Mouse (Mus musculus) 3134 (cell line): ENCODE results near the gene Cops9.

Experiments used
- DNase-seq: peaks from one replicate; pipeline ENCODE4 v3.0.0-alpha.2; 2011; ENCODE audit warnings: low spot score; ENCODE audit not compliant: insufficient read length; ENCODE audit errors: extremely low read depth

Cops9 gene

DNA sequence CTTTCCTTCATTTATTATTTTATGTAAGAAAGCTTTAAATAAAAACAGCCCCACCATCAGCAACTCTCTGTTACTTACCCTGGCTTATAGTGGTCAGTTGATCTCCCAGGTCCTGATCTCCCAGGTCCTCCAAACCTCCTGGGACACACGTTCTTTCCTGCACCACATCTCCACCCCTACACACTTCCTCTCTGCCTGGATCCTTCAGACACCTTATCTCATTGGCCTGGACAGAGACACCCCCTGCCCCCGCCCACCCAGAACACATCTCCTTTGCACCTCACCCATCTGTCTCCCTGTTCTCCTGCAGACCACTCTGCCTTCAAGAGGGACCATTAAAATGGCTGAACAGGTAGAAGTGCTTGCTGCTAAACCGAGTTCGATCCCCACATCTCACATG lies 5.2 kb upstream of the Cops9 start:
- DNase-seq = no peak

DNA sequence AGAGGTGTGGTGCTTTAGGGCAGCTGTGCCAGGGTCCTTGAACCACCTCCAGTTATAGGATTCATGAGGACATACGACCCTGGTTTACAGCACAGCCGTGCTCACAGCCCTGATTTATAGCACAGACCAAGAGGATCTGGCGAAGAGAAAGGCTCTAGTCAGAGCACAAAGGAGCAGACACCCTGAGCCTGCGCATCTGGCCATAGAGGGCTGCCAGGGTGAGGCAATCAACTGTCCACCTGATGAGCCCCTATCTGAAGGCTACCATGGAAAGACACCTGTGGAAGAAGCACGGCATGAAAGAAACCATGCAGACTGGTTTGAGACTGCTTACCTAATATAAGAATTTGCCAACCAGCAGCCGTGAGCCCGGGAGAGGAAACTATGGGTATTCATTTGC lies 4.8 kb upstream of the Cops9 start:
- no peak for DNase-seq

DNA sequence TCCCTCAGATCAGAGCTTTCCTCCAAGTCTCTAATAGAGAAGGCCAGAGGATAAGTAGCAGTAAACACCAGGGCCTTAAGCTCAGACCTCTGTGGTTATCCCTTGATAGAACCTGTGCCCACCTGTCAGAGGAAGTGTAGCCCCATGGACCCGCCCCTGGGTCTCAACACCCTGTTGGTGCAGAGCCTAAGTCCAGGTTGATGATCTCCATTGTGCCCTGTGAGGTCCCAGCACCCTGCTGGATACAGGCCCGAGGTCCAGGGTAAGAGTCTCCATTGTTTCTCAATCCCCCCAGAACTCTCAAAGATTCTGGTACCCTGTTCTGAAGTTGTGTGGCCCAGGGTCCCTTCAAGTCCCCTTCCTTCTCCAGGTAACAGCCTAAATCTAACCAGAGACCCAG lies 4.3 kb upstream of the Cops9 start:
- DNase-seq = no peak

DNA sequence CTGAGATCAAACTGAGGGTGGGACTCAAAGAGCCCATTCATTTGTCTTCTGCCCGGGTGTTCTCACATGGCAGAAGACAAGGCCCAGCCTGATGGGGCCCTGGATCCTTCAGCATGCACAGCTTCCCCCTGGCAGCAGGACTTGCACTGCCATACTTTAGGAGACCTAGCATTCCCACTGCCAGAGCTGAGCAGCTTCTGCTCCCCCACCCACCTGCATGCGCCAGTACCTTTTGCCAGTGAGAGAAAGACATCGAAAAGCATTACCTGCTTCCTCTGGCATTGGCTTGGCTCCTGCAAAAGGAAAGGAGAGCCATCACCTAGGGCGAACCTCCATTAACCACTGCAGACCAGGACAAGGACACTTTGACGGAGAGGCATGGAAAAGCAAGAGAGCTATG lies 3.1 kb upstream of the Cops9 start:
- no peak for DNase-seq

DNA sequence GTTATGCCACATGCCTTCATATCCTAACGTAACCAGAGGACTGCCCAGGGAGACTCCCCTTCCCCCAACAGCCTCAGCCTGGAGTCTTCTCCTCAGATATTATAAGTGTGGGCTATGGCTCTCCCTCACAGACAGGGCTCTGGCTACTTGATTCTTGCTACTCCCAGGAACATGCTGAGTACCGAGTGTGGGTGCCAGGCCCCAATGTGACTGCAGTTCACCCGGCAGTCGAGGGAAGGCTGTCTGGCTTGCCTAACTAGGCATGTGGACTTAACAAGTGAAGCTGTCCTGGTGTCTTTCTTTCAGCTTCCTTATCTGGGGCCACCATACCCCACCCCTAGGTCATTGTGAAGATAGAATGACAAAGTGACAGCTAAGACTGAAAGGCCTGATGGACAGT lies 1.9 kb upstream of the Cops9 start:
- no peak for DNase-seq

DNA sequence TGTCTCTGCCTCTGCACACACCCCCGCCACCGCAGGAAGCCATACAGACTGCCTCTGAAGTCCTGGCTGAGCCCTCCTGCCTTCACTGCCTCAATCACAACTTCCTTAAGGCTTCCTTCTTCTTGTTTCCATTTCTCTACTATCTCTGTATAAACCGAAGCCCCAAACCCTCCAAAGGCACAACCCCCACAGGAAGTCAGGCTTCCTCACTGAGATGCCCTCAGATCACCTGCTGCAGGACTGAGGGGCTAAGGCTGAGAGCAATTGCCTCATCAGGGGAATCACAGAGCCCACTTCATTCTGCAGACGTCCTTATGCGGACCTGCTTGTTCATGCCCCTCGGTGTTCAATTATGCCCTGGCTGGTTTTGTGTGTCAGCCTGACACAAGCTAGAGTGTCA lies 1.4 kb downstream of the Cops9 start:
- no peak for DNase-seq

DNA sequence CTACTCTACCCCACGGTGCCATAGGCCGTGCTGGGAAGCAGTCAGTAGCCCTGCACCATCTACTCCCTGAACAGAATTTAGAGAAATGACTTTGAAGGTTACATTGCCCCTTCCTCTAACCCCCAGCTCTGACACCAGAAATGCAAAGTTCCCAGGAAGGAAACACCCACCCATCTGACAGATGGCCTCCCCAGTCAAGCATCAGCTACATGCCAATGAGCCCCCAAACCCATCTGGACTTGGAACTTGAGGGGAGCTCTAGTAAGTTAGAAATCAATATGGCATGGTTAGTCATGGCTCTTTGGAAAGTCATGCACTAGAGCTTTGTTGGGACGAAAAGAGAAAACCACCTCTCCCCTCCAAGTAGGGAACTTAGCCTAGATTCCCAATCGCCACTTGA lies 3.0 kb downstream of the Cops9 start:
- DNase-seq = no peak

DNA sequence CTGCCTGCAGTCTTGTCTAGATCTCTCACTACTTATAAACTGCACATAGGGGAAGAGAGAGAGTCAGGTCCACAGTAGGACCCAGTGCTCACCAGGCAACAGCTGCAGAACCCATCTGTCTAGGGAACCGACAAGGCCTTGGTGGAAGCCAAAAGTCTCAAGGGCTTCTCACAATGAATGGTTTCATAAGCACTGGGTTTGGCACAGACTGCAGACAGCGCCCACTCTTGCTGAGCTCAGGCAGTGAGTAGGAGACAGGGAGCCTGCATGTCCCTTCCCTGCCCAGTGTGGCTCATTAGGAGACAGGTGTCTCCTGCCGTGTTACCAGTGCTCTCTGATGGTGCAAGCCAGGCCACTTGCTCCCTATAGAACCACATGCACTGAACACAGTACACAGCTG lies 3.6 kb downstream of the Cops9 start:
- DNase-seq = no peak

DNA sequence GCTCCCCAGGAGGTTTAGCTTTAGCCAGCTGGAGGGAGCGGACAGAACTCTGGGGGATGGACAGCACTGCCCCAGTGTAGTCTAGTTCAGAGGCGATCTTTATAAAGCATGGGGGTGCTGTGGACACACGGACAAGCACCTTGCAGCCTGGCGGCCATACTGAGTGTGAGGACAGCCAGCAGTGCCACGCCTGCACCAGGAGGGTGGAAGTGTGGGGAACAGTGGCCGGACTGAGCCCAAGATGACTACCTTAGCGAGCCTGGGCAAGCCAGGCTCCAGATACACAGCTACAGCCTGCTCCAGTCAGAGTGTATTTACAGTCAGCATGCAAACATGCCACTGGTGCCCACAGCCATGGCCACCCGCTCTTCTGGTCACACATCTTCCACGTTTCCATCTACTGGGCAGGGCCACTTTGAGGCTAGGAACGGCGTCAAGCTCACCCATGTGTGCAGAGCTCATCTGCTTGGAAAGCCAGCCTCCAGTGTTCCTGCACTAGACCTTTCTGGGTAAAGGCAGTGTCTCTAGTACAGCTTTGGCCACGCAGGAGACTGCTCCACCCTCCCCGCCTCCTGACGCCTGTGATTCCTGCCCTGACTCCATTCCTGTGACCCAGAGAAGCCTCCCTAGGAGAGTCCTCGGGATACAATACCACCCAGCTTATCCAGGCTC lies 4.1 kb downstream of the Cops9 start:
- DNase-seq = no peak

DNA sequence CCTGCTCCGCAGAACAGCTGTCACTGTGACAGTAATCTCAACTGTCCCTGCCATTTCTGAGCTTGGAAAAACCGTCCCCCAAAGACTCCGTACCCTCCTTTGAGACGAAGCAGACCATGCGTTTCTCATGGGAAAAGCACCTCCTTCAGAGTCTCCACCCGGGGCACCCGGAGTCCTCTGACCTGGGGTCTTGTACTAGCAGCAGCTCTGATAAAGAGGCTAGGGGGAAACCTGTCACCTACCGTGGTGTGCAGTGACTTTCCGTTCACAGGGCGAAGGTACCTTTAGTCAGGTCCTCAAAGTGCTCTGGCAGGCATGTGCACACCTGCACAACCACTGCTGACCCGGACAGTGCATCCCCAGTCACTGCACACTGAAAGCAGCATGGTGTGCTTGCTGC lies 5.1 kb downstream of the Cops9 start:
- no peak for DNase-seq

DNA sequence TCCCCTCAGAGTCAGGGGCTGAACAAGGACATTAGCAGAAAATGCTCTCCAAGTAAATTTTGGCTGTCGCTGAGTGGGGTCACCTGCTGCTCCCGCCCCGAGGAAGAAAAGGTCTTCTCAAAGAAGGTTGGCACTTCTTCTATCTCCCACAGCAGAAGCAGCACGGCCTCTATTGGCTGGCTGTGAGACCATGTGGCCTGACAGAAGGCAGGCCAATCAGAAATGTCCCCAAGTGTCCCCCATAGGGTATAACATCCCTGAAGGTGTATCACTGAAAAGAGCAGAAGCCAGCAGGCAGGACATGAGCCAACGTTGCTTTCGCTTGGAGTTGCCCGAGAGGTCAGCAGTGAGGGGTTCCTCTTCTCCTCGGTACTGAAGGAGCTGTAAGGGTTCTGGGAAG lies 5.8 kb downstream of the Cops9 start:
- DNase-seq = no peak

DNA sequence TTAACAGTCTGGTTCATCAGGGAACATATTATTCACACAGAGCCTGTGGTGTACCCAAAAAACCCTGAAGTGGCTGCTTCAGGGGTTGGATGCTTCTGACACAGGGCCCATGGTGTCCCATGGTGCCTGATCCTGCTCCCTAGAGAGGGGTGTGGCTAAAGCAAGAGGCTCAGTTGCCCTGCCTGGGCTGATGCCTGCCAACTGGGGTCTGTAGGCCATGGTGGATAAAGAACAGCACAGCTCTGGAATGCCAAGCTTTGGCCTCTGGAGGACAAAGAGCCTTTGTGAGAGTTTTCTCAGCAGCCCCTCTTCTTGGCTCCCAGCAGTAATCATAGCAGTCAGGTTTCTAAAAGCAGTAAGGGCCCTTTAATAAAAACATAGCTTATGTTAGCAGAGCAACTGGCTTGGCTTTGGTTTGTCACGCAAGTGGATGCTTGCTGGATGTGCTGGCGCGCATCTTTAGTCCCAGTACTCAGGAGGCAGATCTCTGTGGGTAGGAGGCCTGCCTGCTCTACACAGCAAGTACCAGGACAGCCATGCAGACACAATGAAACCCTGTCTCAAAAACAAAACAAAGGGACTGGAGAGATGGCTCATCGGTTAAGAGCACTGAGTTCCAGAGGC lies 6.7 kb downstream of the Cops9 start:
- DNase-seq = peak; percentile 63

DNA sequence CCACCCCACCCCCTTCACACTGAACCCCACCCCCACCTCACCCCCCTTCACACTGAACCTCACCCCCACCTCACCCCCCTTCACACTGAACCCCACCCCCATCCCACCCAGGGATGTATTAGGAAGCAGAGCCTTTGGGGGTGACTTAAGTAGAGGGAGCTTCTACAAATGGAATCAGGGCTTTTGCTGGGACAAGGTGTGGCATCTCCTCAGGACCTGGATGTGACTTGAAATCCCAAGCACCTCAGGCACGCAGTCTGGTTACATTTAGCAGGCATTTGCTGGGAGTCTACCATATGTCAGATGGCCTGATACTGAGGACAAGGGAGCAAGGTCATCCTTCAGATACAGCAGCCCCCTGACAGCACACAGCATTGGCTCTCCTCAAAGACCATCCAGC lies 7.2 kb downstream of the Cops9 start:
- DNase-seq = no peak

DNA sequence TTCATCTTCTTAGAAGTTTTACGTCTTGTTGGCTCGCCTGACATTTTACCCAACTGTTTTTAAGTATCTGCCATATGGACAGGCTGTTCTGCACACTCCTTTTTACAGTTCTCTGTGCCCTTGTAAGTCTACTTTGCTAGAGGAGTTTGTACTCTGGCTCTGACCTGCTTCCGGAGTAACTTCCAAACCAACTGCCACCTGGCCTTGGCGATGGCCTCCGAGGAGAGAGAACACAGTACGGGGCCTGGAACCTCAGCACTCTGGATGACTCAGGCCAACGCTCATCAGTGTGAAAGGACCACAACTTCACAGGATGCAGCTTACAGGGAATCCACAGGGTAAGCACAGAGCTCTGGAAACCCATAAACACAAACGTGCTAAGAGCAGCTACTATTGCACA lies 8.1 kb downstream of the Cops9 start:
- DNase-seq = no peak

DNA sequence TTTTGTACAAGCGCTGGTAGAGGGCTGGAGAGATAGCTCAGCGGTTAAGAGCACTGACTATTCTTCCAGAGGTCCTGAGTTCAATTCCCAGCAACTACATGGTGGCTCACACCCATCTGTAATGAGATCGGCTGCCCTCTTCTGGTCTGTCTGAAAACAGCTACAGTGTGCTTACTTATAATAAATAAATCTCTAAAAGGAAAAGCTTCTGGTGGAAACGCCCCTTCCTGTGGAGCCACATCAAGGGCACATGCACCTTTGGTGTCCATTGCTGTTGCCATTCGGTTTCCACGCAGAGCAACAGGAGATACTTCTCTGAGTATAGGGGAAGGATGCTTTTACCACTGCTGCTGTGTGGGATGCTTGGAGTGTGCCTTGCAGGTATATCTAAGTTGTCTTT lies 8.8 kb downstream of the Cops9 start:
- no peak for DNase-seq

DNA sequence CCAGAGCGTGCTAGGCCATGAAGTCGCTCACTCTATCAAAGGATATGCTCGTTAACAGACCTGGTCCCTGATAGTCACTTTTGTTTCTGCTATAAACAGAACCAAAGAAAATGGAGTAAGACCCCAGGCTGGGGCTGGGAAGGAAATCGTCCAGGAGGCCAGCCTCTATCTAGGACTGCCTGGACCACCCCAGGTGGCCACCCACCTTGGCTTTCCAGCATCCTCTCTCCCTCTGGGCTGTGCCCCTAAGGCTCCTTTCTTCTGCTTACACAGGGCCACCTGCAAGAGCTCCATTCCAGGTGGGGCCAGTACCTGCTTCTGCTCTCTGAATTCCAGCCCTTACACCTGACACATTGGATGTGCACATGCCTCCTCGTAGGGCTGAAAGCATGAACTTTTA lies 9.6 kb downstream of the Cops9 start:
- no peak for DNase-seq

DNA sequence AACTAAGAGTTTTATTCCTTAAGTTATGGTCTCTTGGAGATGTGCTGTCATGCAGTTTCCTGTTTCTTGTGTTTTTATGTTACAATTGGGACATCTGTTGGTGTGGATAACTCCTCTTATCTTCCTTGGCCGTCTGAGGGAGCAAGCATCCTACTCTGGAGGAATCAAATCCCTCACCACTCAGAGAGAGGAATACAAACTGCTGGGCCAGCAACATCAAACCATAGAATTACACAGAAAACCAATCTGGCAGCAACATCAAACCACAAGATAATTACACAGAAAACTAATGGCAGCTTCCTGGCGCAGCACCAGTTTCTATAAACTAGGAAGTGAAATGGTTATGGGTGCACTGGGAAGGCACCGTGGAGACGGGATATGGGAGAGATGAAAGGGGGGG lies 13.6 kb downstream of the Cops9 start:
- DNase-seq = no peak

DNA sequence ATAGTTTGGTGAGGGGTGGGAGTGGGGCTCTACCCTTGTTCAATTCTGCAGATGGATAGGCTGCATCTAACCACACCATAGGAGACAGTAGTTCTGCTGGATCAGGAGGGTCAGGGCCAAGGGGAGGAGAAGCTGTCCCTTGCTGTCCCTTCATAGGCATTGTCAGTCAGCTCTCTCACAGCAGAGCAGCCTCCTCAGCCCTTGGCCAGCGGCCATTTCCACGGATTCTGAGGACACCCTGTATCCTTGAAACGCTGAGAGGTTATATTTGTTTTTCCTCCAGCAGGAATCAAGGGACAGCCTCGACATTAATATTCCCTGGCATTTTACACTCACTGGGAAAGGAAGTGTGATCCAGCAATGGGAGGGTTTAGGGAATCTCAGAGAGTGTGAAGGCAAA lies 23.4 kb downstream of the Cops9 start:
- DNase-seq = no peak

DNA sequence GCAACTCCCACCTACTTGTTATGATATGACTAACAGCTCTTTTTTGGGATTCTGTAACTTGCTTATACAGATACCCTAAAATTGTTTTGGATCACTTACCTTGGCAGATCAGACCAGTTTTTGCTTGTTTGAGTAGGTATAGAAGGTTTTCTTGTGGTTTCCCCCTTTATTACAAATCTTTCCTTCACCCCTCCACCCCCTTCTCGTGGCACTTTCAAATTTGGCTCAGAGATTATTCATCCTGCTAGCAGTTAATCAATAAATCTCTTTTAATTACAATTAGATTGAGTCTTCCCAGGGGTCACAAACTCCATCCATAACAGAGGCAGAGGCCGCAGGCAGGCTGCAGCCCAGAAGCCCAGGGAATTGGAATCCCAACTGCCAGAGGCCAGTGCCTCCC lies 24.3 kb downstream of the Cops9 start, which contains the start of gene Olfr12:
TSS of gene Olfr12 (plus strand) at position 301 of the 400 bp plus-strand sequence.
- no peak for DNase-seq

DNA sequence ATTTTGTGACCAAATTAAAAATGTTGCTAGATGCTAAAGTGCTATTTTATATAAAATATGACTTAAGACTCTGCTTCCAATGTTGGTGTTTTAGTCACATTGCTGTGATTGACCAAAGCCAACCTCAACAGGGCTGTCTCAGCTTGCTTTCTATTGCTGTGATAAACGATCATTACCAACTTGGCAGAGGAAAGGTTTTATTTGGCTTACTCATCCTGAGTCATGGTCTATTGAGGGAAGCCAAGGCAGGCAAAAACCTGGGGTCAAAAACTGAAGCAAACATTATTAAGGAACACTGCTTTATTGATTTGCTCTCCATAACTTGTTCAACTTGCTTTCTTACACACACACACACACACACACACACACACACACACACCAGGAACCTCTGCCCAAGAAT lies 25.7 kb downstream of the Cops9 start:
- DNase-seq = peak; percentile 54

DNA sequence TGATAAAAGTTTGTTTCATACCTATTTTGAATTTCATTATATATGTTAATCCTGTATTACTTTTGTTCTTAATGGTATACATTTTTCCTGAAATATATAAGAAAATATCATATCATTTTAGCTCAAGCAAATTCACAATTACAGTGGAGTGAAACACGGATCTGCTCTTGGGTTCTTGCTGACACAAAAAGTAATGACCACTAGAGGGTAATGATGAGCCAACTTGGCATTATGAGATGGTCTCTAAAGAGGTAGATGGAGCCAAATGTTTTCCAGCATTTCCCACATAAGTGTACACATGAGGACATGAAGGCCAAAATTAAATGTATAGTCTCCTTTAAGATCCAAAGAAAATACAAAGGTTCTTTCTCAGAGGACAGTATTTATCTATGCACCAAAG lies 27.3 kb downstream of the Cops9 start:
- DNase-seq = no peak

DNA sequence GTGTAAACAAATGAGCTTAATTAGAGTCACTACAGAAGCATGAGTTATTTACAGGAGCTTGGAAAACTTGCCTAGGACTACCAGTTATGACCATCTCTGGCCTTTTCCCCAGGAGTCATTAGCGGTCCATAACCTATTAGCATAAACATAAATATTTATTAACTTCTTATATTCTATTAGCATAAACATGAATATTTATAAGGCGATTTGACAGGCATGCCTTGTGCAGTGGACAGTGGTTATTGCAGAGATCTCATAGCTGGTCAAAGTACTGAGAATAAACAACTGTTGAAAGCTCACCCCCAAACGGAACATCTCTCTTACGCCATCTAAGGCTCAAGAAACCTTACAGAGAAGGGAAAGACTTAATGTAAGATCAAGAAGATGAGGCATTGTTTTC lies 28.6 kb downstream of the Cops9 start:
- DNase-seq = no peak

DNA sequence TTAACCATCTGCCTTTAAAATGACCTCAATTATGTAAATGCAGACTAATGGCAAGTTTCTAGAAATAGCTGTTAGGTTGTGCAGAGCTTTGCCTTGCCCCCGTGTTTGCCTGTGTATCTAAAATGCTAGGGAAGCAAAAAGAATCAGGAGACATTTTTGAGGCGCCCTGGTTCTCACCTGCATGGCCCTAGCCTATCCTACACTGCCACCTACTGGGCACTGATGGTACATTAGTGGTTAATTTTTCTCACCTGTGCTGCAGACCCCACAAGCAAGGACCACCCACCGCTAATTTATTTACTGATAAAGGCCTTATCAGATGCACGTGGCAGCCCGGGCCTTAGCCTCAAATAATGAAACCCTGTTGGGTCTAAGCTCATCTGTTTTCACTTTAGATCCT lies 30.8 kb downstream of the Cops9 start:
- DNase-seq = no peak
